Mouse (Mus musculus): Measurements from ENCODE around the gene 4933425L06Rik. TPM values are rescaled to one million over a fixed set of nuclear protein-coding genes. Genes with fewer than 3 reads are reported as not detected.

Gene 4933425L06Rik
- polyA plus RNA-seq (2015; fragmentation: Nextera tagmentation; extraction: Ambion mirVana): not detected in 2 replicates

DNA sequence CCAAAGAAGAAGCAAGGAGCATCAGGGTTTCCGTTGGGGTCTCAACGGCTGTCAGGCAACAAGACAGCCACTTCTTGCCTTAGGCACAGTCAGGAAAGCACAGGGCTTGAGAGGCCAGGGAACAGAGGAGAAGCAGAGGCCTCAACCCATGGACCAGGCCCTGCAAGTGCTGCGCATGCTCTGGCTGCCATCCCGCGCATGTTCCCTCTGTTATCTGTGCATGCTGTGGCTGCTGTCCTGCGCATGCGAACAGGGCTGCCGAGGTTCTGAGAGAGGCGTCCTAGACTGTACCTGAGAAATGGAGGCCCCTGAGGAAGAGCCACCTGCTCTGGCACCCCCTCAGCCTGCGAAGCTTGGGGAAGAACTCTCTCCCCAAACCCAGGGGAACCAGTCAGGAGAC is at the start of gene 4933425L06Rik:
4933425L06Rik (plus strand) TSS at position 261 of the 400 bp plus-strand sequence.
- 77% methylated on average over 10 of the region's 10 CpGs for WGBS (ENCODE audit: insufficient replicate concordance)
- H3K9ac ChIP-seq: no peak within 1 kb of the TSS
- no peaks in the 10 kb centered on the region for H3K36me3 ChIP-seq (replicated peaks)
- no peaks in the 10 kb centered on the region for H3K9me3 ChIP-seq (replicated peaks)
- no peaks in the 10 kb centered on the region for H3K4me1 ChIP-seq (replicated peaks)
- no peak for ATAC-seq (ENCODE audit: insufficient read depth)
- no peak within 1 kb of the TSS for H3K27ac ChIP-seq (replicated peaks)
- no peak within 1 kb of the TSS for H3K4me3 ChIP-seq (replicated peaks)
- H3K4me2 ChIP-seq: no peak within 1 kb of the TSS
- no peaks in the 10 kb centered on the region for H3K27me3 ChIP-seq

DNA sequence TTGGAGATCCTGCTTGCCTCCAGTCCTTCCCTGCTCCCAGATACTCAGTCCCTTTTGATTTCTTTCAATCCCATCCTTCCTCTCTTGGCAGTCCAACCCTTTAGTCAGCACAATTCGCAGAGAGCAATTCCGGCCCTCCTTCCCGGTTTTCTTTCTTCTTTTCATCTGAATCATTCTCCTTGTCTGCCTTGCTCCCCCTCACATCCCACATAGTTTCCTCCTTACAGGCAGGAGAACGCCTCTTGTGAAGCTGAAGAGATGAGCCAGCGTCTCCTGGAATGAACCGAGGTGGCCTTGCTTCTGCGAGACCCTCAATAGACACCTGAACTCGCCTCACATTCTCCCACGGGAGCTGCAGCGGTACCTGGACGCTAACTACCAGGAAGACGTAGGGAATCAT is 44.1 kb upstream of the 4933425L06Rik start:
- no peak for ATAC-seq (ENCODE audit: insufficient read depth)
- Histone ChIP-seq H3K9me3 (replicated peaks) (no peaks in the 10 kb centered on the region), H3K36me3 (replicated peaks) (no peaks in the 10 kb centered on the region), H3K27me3 (no peaks in the 10 kb centered on the region), H3K27ac (replicated peaks) (no peak overlapping the region), H3K9ac (no peak overlapping the region), H3K4me3 (replicated peaks) (no peak overlapping the region), H3K4me1 (replicated peaks) (no peaks in the 10 kb centered on the region), H3K4me2 (no peak overlapping the region)
- 72% methylated on average over 12 of the region's 12 CpGs for WGBS (ENCODE audit: insufficient replicate concordance)

DNA sequence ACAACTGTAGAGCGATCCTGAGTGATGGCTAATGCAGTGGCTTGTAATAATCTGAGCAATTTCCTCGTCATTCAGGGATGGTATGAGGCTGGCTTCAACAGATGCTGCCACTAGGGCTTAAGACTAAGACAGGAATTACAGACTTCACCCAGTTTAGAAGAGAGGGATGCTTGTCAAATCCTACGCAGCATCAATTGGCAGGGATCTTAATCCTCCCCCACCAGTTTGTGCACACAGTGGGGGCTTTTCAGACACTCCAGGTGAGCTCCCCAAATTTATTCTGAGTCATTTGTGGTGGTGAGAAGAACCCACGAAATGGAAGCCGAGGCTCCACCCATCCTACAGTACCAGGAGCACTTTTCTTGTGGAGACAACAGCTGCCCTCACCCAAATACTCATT is 43.6 kb upstream of the 4933425L06Rik start:
- H3K36me3 ChIP-seq (replicated peaks): no peaks in the 10 kb centered on the region
- no peaks in the 10 kb centered on the region for H3K27me3 ChIP-seq
- no peak overlapping the region for H3K4me2 ChIP-seq
- no peaks in the 10 kb centered on the region for H3K9me3 ChIP-seq (replicated peaks)
- no peak for ATAC-seq (ENCODE audit: insufficient read depth)
- no peaks in the 10 kb centered on the region for H3K4me1 ChIP-seq (replicated peaks)
- no peak overlapping the region for H3K27ac ChIP-seq (replicated peaks)
- H3K9ac ChIP-seq: no peak overlapping the region
- WGBS (ENCODE audit: insufficient replicate concordance): 55% methylated on average over 5 of the region's 5 CpGs
- H3K4me3 ChIP-seq (replicated peaks): no peak overlapping the region

DNA sequence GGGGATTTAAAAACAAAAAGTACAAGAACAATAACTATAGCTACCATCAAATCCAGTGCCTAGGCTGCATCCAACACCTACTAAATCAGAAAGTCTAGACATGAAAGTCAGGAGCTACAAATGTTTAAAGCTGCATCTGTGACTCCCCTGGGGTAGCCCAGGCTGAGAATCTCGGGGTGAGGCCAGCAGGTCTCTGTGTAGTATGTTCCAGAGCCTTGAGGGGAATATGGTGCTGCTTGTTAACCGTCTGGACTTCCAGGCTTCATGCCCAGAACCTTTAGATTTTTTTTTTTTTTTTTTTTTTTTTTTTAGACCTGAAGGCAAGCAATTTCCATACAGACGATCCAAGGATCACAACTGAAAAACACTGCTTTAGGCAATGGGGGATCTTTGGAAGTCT is 38.0 kb upstream of the 4933425L06Rik start:
- no peaks in the 10 kb centered on the region for H3K9me3 ChIP-seq (replicated peaks)
- WGBS (ENCODE audit: insufficient replicate concordance): 39% methylated on average over 3 of the region's 3 CpGs
- H3K4me2 ChIP-seq: no peak overlapping the region
- H3K4me1 ChIP-seq (replicated peaks): no peaks in the 10 kb centered on the region
- H3K27me3 ChIP-seq: no peaks in the 10 kb centered on the region
- no peak overlapping the region for H3K9ac ChIP-seq
- no peak overlapping the region for H3K27ac ChIP-seq (replicated peaks)
- no peak overlapping the region for H3K4me3 ChIP-seq (replicated peaks)
- ATAC-seq (ENCODE audit: insufficient read depth): no peak
- no peaks in the 10 kb centered on the region for H3K36me3 ChIP-seq (replicated peaks)

DNA sequence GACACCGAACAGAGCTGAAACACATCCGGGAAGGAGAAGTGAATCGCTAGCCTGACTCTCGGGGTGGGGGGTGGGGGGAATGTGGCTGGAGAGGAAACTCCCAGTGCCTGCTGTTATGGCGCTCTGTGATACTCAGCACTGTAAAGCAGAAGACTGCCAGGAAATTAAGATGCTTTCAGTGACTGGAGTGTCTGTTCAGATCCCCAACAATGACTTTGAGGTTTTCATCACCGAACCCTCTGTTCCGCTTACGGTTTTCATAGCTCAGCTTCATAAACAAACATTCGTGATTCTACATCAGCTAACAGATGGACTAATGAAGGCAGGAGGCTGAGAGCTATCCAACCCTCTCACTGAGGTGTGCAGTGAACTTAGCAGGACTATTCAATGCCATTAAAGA is 34.5 kb upstream of the 4933425L06Rik start:
- Histone ChIP-seq H3K4me2 (peak overlapping the region; percentile 18; the same call in 1 of the 2 replicates), H3K27ac (replicated peaks) (no peak overlapping the region), H3K9me3 (replicated peaks) (no peaks in the 10 kb centered on the region), H3K36me3 (replicated peaks) (no peaks in the 10 kb centered on the region), H3K27me3 (peaks cover 9% of the 10 kb centered on the region), H3K9ac (no peak overlapping the region), H3K4me3 (replicated peaks) (no peak overlapping the region), H3K4me1 (replicated peaks) (no peaks in the 10 kb centered on the region)
- ATAC-seq (ENCODE audit: insufficient read depth): no peak
- 13% methylated on average over 9 of the region's 9 CpGs for WGBS (ENCODE audit: insufficient replicate concordance)

DNA sequence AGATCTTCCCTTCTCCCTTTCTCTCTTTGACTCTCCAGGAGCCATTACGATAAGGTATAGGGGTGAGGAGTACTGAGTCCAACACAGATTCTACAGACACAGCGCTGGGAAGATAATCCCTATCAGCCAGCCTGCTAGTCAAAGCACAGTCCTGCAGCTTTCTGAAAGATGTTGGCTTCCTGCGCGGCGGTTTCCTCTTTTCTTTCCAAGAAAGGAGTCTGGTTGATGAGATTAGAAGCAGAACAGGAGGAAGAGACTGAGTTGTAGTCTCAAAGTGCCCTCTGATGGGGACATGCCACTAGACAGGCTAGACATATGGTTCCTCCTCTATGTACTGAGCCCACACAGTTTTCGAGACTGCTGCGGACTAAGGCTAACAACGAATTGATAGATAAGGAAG is 33.3 kb upstream of the 4933425L06Rik start:
- peak; percentile 54; the same call in 1 of the 2 replicates for ATAC-seq (ENCODE audit: insufficient read depth)

DNA sequence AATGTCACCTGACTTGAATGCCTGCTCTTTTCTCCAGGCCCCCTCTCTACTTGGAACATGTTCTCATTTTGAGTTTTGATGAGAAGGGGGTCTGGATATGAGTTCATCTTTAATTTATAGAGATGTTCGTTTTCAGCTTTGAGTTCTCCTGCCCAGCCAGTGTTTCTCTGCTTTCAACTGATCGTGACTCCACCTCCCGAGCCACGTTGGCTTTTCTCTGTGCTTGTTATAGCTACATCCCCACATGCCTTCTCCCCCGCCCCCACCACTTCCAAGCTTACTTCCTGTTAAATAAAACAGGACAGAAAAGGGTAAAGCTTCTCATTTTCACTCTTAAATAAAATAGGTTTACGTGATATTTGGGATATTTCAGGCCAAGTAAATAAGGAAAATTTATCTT is 30.5 kb upstream of the 4933425L06Rik start:
- Histone ChIP-seq H3K27me3 (peaks cover 49% of the 10 kb centered on the region), H3K4me1 (replicated peaks) (no peaks in the 10 kb centered on the region; the same call in 1 of the 2 replicates), H3K36me3 (replicated peaks) (no peaks in the 10 kb centered on the region), H3K9ac (no peak overlapping the region), H3K4me3 (replicated peaks) (no peak overlapping the region), H3K4me2 (no peak overlapping the region), H3K27ac (replicated peaks) (no peak overlapping the region), H3K9me3 (replicated peaks) (no peaks in the 10 kb centered on the region)
- no peak for ATAC-seq (ENCODE audit: insufficient read depth)
- 12% methylated on average over 6 of the region's 6 CpGs for WGBS (ENCODE audit: insufficient replicate concordance)

More for the DNA sequence above, 33.3 kb upstream of the 4933425L06Rik start:
- Histone ChIP-seq H3K36me3 (replicated peaks) (no peaks in the 10 kb centered on the region), H3K27ac (replicated peaks) (no peak overlapping the region), H3K4me3 (replicated peaks) (no peak overlapping the region), H3K9ac (no peak overlapping the region), H3K9me3 (replicated peaks) (no peaks in the 10 kb centered on the region), H3K27me3 (peaks cover 22% of the 10 kb centered on the region), H3K4me1 (replicated peaks) (no peaks in the 10 kb centered on the region; the same call in 1 of the 2 replicates), H3K4me2 (no peak overlapping the region)
- 13% methylated on average over 8 of the region's 8 CpGs for WGBS (ENCODE audit: insufficient replicate concordance)

DNA sequence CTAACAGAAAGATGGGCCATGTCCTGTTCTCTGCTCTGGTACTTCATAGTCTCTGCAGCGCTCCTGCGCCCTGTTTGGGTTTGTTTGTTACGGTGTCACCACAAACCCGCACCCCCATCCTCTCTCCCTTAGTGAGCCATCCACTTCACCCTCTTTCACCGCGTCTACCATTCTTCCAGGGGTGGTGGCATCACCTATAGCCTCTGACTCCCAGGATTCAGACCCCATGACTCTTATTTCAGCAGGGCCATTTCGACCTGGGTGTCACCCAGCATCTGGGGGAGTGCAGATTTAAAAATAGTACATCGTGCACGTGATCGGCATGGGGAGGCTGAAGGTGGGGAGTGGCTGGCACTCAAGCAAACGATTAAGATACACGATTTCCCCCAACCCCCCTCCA is 28.3 kb upstream of the 4933425L06Rik start:
- peak overlapping the region; percentile 70 for H3K4me2 ChIP-seq
- peak overlapping the region; percentile 52 for H3K4me3 ChIP-seq (replicated peaks)
- no peak overlapping the region for H3K9ac ChIP-seq
- no peaks in the 10 kb centered on the region for H3K9me3 ChIP-seq (replicated peaks)
- H3K27me3 ChIP-seq: peaks cover 52% of the 10 kb centered on the region
- no peaks in the 10 kb centered on the region for H3K36me3 ChIP-seq (replicated peaks)
- ATAC-seq (ENCODE audit: insufficient read depth): no peak
- no peak overlapping the region for H3K27ac ChIP-seq (replicated peaks)
- H3K4me1 ChIP-seq (replicated peaks): no peaks in the 10 kb centered on the region; the same call in 1 of the 2 replicates
- WGBS (ENCODE audit: insufficient replicate concordance): 6% methylated on average over 12 of the region's 12 CpGs

DNA sequence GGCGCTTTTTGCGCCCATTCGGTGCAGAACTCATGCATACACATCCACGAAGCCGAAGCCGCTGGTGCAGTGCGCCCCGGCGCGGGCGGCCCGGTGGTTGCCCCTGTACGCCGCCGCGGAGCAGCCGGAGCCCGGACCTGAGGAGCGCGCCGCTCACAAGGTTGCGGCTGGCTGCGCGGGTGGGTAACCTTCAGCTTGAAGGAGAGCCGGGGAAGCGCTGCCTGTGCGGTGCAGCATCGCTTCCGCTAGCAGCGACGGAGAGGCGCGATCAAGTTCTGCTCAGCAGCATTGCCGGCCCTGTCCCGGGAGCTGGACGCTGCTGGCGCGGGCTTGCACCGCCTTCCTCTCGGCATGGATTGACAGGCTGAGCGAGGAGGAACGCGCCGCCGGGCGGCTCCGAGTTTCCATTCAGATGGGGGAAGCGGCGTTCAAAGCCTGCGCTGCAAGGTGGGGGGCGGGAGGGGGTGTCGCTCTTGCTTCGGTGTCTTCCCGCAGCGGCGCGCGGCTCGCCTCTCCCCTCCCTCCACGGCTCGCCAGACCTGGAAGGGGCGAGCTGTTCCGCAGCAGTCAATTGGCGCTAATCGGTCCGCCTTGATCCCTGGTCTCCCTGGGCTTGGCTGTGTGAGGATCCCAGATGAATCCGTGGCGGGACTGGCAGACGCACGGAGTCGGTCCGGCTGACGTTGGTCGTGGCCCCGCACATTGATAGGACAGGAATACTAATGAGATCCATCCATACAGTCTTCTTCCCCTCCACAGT is 27.6 kb upstream of the 4933425L06Rik start, which contains the start of gene Rgs7bp:
Rgs7bp (minus strand) TSS at position 750 of the 760 bp plus-strand sequence.
- H3K4me3 ChIP-seq (replicated peaks): peak within 1 kb of the TSS; percentile 52
- ATAC-seq (ENCODE audit: insufficient read depth): 0 out of 2 replicates have a peak, but pooled peaks have one; percentile 25
- H3K27me3 ChIP-seq: peaks cover 52% of the 10 kb centered on the region
- H3K36me3 ChIP-seq (replicated peaks): no peaks in the 10 kb centered on the region
- H3K4me1 ChIP-seq (replicated peaks): no peaks in the 10 kb centered on the region; the same call in 1 of the 2 replicates
- H3K9me3 ChIP-seq (replicated peaks): no peaks in the 10 kb centered on the region
- no peak within 1 kb of the TSS; the same call in 1 of the 2 replicates for H3K27ac ChIP-seq (replicated peaks)
- H3K9ac ChIP-seq: no peak within 1 kb of the TSS
- under 1% methylated on average over 73 of the region's 75 CpGs for WGBS (ENCODE audit: insufficient replicate concordance)
- H3K4me2 ChIP-seq: peak within 1 kb of the TSS; percentile 70

DNA sequence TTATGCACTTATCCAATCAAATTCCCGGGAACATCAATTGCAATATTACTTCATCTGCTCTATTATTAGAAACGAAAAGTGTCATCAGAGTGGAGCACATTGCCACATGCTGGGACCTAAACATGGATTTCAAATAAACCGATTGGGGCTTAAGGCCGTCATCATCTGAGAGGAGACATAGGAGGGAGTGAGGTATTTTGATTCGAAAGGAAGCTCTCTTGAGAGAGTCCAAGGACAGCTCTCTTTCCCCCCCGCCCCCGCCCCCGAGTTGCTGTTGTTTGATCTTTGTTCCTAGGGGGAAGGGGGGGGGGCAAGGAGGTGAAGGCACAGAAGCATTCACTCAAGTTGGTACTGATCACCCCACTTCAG is 27.0 kb upstream of the 4933425L06Rik start:
- ATAC-seq (ENCODE audit: insufficient read depth): no peak
- H3K4me2 ChIP-seq: peak overlapping the region; percentile 70
- H3K9me3 ChIP-seq (replicated peaks): no peaks in the 10 kb centered on the region
- peak overlapping the region; percentile 52 for H3K4me3 ChIP-seq (replicated peaks)
- WGBS (ENCODE audit: insufficient replicate concordance): 5% methylated on average over 8 of the region's 8 CpGs
- no peak overlapping the region; the same call in 1 of the 2 replicates for H3K27ac ChIP-seq (replicated peaks)
- H3K9ac ChIP-seq: no peak overlapping the region
- peaks cover 52% of the 10 kb centered on the region for H3K27me3 ChIP-seq
- no peaks in the 10 kb centered on the region for H3K36me3 ChIP-seq (replicated peaks)
- no peaks in the 10 kb centered on the region; the same call in 1 of the 2 replicates for H3K4me1 ChIP-seq (replicated peaks)

DNA sequence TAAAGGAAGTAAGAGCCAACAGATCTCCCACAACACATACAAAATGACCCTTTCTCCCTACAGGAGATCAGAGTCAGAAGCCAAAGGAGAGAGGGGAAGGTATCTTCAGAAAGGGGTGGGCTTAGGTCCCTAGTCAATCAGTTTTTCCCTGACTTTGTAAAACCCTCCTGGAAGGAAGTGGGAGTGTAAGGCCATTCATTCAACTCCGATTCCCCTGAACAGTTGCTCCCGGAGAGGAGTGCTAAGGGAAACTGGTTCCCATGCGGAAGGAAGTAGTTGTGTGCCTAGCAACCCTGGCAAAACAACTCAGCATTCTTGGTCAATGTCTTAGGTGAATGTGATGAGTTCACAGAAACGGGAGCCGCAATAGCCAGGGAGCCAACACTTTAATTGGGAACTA is 26.5 kb upstream of the 4933425L06Rik start:
- Histone ChIP-seq H3K4me3 (replicated peaks) (0 out of 2 replicates have a peak overlapping the region, but pooled peaks have one; percentile 52), H3K4me1 (replicated peaks) (no peaks in the 10 kb centered on the region; the same call in 1 of the 2 replicates), H3K9ac (no peak overlapping the region), H3K9me3 (replicated peaks) (no peaks in the 10 kb centered on the region), H3K36me3 (replicated peaks) (no peaks in the 10 kb centered on the region), H3K27me3 (peaks cover 52% of the 10 kb centered on the region), H3K27ac (replicated peaks) (no peak overlapping the region), H3K4me2 (peak overlapping the region; percentile 70)
- no peak for ATAC-seq (ENCODE audit: insufficient read depth)
- 8% methylated on average over 5 of the region's 5 CpGs for WGBS (ENCODE audit: insufficient replicate concordance)
